ENCODE assay signal across 8 mouse cellular contexts in genomic region chr5:53213711-53214352, GRCm38 (mm10). TPM values are rescaled to one million over a fixed set of nuclear protein-coding genes. Genes with fewer than 3 reads are reported as not detected.
DNase-seq lines count a peak whose midpoint lies in the region; ATAC-seq and TF ChIP-seq lines count a peak whose summit lies in the region.

Gene Sel1l3, minus strand, starts transcription at chr5:53213927.

- H3K4me3 ChIP-seq in heart, adult 2 months: peak within 1 kb of the TSS; percentile 48
- peak within 1 kb of the TSS; percentile 69 for H3K4me3 ChIP-seq in forebrain, embryonic 13.5 days
- H3K4me3 ChIP-seq in hindbrain, embryonic 15.5 days: peak within 1 kb of the TSS; percentile 69
- H3K4me3 ChIP-seq in midbrain, embryonic 12.5 days: peak within 1 kb of the TSS; percentile 70

- peak; percentile 15 to 28 for DNase-seq in heart, adult 2 months
- DNase-seq in heart, adult 8-10 months (ENCODE audit: low spot score): no peak
- peak; percentile 14 for DNase-seq in brain, embryonic 18.5 days (ENCODE audit: low read depth, low spot score)
- no peak for DNase-seq in left cerebral cortex, postnatal 25 days (ENCODE audit: low spot score in 2 of 2)
- DNase-seq in spleen, adult 18-20 months: no peak

- TF ChIP-seq EP300 in heart, adult 2 months (IDR thresholded peaks at IDR 0.05; ENCODE audit: insufficient read depth, low read depth, low read length): no peak

- TF ChIP-seq POLR2A in heart, adult 2 months (IDR thresholded peaks at IDR 0.05; ENCODE audit: insufficient read depth, low read depth, low read length): no peak

- intact Hi-C loops in heart, adult 2 months (cut with DNase I): no loop called here
- intact Hi-C loops in left cerebral cortex, postnatal 25 days (cut with DNase I): loop anchor here (1.0 to 5.0 kb wide), 3 partner anchors 53 to 375 kb away; partner anchors contain the start of gene Smim20

- H3K4me1 ChIP-seq in heart, adult 2 months (ENCODE audit: control insufficient read depth, insufficient read depth, low read length): no peaks in the 10 kb centered on the region; the same call in 1 of the 2 replicates
- peaks cover 52% of the 10 kb centered on the region for H3K4me1 ChIP-seq in forebrain, embryonic 13.5 days
- peaks cover 38% of the 10 kb centered on the region for H3K4me1 ChIP-seq in hindbrain, embryonic 15.5 days (replicated peaks)
- H3K4me1 ChIP-seq in midbrain, embryonic 12.5 days: peaks cover 23% of the 10 kb centered on the region

- ATAC-seq in forebrain, embryonic 13.5 days: peak; percentile 70
- ATAC-seq in hindbrain, embryonic 15.5 days (ENCODE audit: low FRiP score, low read depth): peak; percentile 67
- ATAC-seq in midbrain, embryonic 12.5 days (ENCODE audit: low FRiP score, low read depth): peak; percentile 72

- H3K9me3 ChIP-seq in forebrain, embryonic 13.5 days (replicated peaks): no peaks in the 10 kb centered on the region
- no peaks in the 10 kb centered on the region for H3K9me3 ChIP-seq in hindbrain, embryonic 15.5 days
- no peaks in the 10 kb centered on the region for H3K9me3 ChIP-seq in midbrain, embryonic 12.5 days

- no peaks in the 10 kb centered on the region for H3K36me3 ChIP-seq in heart, adult 2 months (ENCODE audit: control insufficient read depth, insufficient read depth, low read length)
- H3K36me3 ChIP-seq in forebrain, embryonic 13.5 days (ENCODE audit: poor library complexity, severe bottlenecking): no peaks in the 10 kb centered on the region
- no peaks in the 10 kb centered on the region for H3K36me3 ChIP-seq in hindbrain, embryonic 15.5 days
- H3K36me3 ChIP-seq in midbrain, embryonic 12.5 days: no peaks in the 10 kb centered on the region

- H3K4me2 ChIP-seq in forebrain, embryonic 13.5 days: peak within 1 kb of the TSS; percentile 95
- peak within 1 kb of the TSS; percentile 96 for H3K4me2 ChIP-seq in hindbrain, embryonic 15.5 days
- H3K4me2 ChIP-seq in midbrain, embryonic 12.5 days (replicated peaks): peak within 1 kb of the TSS; percentile 99

- H3K79me2 ChIP-seq in heart, adult 2 months (replicated peaks; ENCODE audit: control insufficient read depth, insufficient read depth, low read length): no peaks in the 10 kb centered on the region

- no peak for TF ChIP-seq CTCF in heart, adult 2 months (IDR thresholded peaks at IDR 0.05)

- WGBS in heart, adult 2 months: 4% methylated on average over 27 of the region's 29 CpGs
- 0% methylated on average over 24 of the region's 29 CpGs for WGBS in forebrain, embryonic 13.5 days
- under 1% methylated on average over 24 of the region's 29 CpGs for WGBS in hindbrain, embryonic 15.5 days
- under 1% methylated on average over 26 of the region's 29 CpGs for WGBS in midbrain, embryonic 12.5 days

- peaks cover 8% of the 10 kb centered on the region for H3K27me3 ChIP-seq in heart, adult 2 months (ENCODE audit: control insufficient read depth, insufficient read depth, low read length)
- peaks cover 9% of the 10 kb centered on the region for H3K27me3 ChIP-seq in forebrain, embryonic 13.5 days
- no peaks in the 10 kb centered on the region for H3K27me3 ChIP-seq in hindbrain, embryonic 15.5 days
- H3K27me3 ChIP-seq in midbrain, embryonic 12.5 days: peaks cover 34% of the 10 kb centered on the region

- peak within 1 kb of the TSS; percentile 66 for H3K9ac ChIP-seq in heart, adult 2 months (ENCODE audit: low read depth, low read length)
- peak within 1 kb of the TSS; percentile 92 for H3K9ac ChIP-seq in forebrain, embryonic 13.5 days
- peak within 1 kb of the TSS; percentile 75 for H3K9ac ChIP-seq in hindbrain, embryonic 15.5 days
- peak within 1 kb of the TSS; percentile 76 for H3K9ac ChIP-seq in midbrain, embryonic 12.5 days (replicated peaks)

- H3K27ac ChIP-seq in heart, adult 2 months: no peak within 1 kb of the TSS
- peak within 1 kb of the TSS; percentile 88 for H3K27ac ChIP-seq in forebrain, embryonic 13.5 days
- H3K27ac ChIP-seq in hindbrain, embryonic 15.5 days (replicated peaks): peak within 1 kb of the TSS; percentile 67
- H3K27ac ChIP-seq in midbrain, embryonic 12.5 days (replicated peaks): peak within 1 kb of the TSS; percentile 46

RNA-seq across cellular contexts. Expression of gene Sel1l3, which starts in this region (rescaled TPM):
- 1 to 10 TPM; 1.5 to 1.6 TPM for total RNA-seq in heart, adult 2 months (2021)
- polyA plus RNA-seq in heart, adult 2 months (2012; rRNA removed): 0.86 and 1.1 TPM in 2 replicates
- 1 to 10 TPM; 1.2 to 1.8 (median 1.6) TPM for total RNA-seq in heart, adult 8-10 months (2022)
- polyA plus RNA-seq in forebrain, embryonic 13.5 days (2015; fragmentation: Nextera tagmentation; extraction: Ambion mirVana): 7.0 and 8.5 TPM in 2 replicates
- polyA plus RNA-seq in hindbrain, embryonic 15.5 days (2015; fragmentation: Nextera tagmentation; extraction: Ambion mirVana): 6.3 and 6.9 TPM in 2 replicates
- 10 to 100 TPM; 67.3 to 70.4 TPM for total RNA-seq in left cerebral cortex, postnatal 25 days (2021)
- 2.5 and 2.9 TPM in 2 replicates for polyA plus RNA-seq in midbrain, embryonic 12.5 days (2016; fragmentation: Nextera tagmentation; extraction: Ambion mirVana)

Comparison
In these comparisons a context has a peak if more than half of its experiments do, and no peak if none do; other contexts are left out.
1. RNA of gene Sel1l3 (total RNA-seq): 67.3 to 70.4 TPM in left cerebral cortex, postnatal 25 days; 1.2 to 1.8 TPM in heart, adult 8-10 months and 1.5 to 1.6 TPM in heart, adult 2 months; every median in the first group is over 10 times any median in the second.
2. DNase-seq: peak in heart, adult 2 months (2 of 2) and brain, embryonic 18.5 days (single experiment); none in heart, adult 8-10 months (single experiment), left cerebral cortex, postnatal 25 days (0 of 2) and spleen, adult 18-20 months (0 of 2).
3. Peak in every context shown above with its lines, with median percentiles within 50 percentile points of each other: H3K4me3 ChIP-seq, H3K9ac ChIP-seq, ATAC-seq and H3K4me2 ChIP-seq.